Mouse (Mus musculus) urinary bladder, adult 2 months (tissue): ENCODE results near the gene Dmbx1. TPM values are rescaled to one million over a fixed set of nuclear protein-coding genes. Genes with fewer than 3 reads are reported as not detected.
A peak's percentile ranks its signal among the peaks of the same experiment; 100 is the strongest.

ENCODE experiments used
- DNase-seq: peaks from one replicate; pipeline ENCODE4 v3.0.0; 2022; ENCODE audit warnings: low spot score
- polyA plus RNA-seq: library from polyadenylated mRNA; depleted of rRNA; stranded (reverse); fragments of >200 nt; gene quantifications from 2 replicates; pipeline ENCODE4 v1.2.3, GENCODE M21; 2012; rRNA removed

The Dmbx1 gene
- not detected in 2 replicates for polyA plus RNA-seq

DNA sequence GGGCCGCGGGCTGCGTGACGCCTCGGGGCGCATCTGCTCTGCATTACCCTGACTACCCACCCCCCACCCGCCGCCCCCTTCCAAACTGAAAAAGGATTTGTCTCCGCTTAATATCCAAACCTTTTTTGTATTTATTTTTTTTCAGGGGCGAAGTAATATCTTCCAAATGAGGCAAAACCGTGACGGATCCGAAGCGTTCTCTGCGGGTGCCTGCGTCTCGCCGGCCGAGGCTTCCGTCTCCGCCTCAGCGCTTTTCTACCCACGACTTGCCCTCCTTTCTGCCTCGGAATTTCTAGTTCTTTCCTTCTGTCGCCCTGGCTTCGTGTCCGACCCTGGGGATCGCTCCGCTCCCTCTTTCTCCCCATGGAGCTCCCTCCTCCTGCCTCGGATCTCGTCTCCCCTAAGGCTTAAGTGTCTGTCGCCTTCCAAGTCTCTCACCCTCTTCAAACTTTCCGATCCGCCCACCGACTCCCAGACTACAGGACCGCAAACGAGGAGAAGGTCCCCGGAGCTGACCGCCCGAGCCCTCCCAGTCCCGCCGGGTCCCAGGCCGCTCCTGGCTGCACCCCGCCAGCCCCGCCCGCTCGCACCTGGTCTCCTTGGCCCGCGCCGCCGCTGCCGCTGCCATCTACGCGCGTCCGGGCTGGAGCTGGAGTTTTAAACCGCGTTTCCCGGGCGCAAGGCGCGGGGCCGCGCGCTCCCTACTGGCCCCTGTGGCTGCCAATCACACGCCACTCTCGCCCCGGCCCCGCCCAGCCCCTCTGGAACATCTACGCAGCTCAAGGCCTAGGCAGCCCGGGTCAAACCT is at the start of gene Dmbx1:
Gene Dmbx1, minus strand, starts transcription at position 632 of the 808 bp plus-strand sequence.
- DNase-seq = no peak

DNA sequence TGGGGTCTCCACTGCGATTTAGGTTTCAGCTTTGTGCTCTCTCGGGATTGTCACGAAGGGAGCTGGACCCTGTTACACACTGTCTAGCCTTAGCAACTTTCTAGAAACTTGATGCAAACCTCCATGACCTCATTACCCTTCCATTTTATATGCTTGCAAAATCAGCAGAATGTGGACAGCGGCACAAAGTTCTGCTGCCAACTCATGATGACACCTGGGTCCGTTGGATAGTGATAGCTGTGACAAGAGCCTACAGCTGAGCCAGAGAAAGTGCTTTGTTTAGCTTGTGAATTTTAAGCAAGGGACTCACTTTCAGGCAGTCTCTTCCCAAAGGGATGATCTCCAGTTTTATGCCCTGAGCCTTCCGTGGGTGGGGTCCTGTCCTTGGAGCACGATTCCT is 49.7 kb upstream of the Dmbx1 start:
- DNase-seq = no peak

DNA sequence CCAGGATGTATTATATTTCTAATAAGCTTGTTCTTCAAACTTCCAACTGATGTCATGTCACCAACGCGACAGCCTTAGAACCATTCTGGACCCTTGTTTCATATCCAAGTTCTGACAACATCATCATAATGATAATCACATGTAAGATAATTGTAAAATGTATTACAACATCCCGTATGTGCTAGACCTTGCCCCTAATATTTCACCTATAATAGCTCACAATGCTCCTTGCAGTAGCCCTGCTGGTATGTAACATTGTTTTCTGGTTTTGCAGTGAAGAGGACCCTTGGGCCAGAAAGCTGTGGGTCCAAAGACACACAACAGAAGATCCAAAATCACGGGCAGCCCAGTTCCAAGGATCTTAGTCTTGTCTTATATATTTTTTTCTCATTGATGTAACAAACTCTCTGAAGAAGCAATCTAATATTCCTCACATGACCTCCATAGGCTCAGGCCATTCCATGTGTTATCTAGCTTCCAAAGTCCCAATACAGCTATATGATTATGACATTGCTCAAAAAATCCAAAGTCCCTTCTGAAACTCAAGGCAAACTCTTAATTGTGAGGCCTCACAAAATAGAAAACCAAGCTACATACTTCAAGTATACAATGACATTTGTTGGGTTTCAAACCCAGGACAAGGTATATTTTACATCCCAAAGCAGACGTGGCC is 48.3 kb upstream of the Dmbx1 start:
- DNase-seq = no peak

DNA sequence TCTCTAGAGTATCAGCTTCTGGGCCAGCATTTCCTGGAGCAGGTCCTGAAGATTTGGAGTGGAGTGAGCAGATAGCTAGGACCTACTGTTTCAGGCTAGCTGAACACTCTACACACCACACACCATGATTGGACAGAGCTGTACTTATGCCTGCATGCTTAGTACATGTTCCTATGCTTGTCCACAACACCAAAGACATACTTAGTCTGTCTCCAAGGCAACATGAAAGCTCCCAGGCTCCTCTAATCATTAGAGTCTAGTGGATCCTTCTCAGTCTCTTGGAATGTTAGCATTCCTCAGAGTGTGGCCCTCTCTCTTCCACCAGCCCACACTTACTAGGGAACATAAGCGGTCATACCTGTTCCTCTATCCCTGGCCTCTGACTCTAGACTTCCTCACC is 47.7 kb upstream of the Dmbx1 start:
- no peak for DNase-seq

DNA sequence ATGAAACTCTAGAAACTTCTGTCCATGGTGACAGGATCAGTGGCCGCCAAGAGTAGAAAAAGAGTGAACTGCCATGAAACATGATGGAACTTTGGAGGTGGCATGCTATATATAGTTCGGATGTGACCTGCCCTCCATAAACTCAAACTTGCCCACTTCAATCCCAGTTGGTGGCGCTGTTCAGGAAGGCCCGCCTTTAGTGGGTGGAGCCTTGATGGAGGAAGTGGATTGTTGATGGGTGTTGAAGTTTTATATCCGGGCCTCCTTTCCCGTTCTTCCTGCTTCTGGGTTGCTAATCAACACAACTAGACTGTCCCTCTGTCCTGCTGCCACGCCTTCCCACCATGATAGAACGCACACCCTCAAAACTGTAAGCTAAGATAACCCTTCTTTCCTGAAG is 45.2 kb upstream of the Dmbx1 start:
- DNase-seq = no peak

DNA sequence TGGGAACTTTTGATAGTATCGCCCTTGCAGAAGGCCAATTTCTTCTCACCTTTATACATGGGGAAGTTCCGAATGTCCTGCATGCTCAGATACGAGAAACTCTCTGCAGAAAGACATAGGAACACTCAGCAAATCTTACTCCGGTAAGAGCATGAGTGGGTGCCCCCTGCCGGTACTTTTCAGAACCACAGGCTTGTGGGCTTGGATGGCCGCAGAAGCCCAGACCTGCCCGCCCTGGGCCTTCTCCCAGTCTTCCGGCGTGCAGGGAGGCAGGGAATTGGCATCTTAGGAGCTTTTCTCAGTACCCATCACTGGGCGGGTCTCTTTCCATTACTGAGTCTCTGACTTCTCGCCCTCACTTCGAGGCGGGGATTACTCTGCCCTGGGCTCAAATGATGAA is 44.4 kb upstream of the Dmbx1 start:
- DNase-seq = peak; percentile 68

DNA sequence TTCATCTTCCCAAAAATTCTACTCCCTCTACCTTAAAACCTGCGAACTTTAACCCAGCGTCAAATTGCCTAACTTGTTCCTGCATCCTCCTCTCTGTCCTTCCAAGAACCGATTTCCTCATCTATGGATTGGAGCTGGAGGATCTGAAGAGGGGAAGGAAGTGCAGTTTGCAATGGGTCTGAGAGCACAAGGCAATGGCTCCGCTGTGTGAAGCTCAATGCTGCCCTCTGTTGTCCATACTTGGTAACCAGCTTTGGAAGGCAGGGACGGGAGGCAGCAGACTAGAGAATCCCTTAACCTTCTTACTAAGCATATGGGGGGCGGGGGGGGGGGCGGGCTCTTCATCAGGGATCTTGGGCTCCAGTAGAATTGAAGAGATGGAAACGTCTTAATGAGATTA is 41.0 kb upstream of the Dmbx1 start:
- no peak for DNase-seq

DNA sequence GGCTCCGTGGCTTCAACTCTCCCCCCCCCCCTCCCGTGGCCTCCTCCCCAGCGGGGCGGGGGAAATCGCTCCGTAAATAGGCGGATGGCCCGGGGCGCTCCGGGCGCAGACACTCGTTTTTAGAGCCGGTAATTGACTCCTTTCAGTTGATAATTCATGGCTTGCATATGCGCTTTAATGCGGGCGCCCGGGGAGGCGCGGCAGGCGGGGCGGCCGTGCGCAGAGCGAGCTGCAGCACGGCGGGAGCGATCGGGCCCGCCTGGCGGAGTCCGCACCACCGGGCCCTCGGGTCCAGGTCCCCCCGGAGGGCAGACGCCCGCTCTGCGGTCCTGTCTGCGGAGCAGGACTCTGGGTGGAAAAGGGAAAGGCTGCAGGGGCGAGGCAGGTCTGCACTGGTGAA is 39.7 kb upstream of the Dmbx1 start:
- DNase-seq = no peak

DNA sequence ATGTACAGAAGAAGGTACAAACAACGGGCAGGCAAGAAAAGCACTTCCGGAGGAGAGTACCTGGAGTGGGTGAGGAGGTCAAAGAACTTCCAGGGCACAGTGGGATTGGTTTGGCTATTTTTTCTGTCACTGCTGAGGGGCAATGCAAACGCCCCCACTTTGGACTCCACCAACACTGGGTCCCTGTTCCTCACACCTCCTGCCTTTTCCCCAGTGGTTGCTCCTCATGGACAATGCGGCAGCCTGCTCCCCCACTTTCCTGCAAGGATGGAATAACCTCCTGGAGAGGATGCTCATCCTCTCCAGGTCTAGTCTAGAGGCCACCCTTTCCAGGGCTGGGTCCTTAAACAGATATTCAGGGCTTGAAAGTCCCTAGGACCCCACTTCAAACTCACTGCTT is 39.2 kb upstream of the Dmbx1 start:
- DNase-seq = no peak

DNA sequence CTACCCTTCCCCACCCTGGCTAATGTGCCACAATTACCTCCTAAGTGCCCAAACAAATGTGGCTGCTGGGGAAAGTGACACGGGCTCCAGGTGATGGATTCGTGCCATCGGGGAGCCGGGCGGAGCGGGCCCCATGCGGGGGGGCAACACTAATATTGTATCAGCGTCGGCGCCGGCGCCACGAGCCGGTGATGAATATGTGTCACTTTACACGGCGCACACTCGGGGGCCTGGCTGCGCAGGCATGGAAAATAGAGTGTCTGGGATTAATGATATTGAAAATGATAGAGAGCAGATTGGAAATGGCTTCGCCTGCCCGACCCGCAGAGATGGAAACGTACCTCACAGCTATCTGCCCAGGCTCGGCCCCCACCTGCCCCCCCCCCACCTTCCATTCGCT is 32.8 kb upstream of the Dmbx1 start:
- DNase-seq = no peak

DNA sequence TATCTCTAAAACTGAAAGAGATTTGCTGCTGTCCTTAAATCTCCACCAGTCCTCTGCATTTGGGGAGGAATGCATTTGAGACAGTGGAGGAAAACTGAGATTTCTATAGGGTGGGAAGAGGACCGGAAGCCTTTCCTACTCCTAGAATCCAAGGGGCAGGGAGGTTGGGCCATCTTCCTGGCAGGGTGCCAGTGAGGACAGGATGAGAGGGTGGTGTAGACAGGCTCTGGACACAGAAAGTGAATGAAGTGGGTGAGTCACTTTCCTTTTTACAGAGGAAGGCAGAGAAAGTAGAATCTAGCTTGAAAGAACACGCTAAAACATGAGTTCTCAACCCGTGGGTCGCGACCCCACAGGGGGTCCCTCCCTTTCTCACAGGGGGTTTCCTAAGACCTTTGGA is 24.7 kb upstream of the Dmbx1 start:
- DNase-seq = no peak

DNA sequence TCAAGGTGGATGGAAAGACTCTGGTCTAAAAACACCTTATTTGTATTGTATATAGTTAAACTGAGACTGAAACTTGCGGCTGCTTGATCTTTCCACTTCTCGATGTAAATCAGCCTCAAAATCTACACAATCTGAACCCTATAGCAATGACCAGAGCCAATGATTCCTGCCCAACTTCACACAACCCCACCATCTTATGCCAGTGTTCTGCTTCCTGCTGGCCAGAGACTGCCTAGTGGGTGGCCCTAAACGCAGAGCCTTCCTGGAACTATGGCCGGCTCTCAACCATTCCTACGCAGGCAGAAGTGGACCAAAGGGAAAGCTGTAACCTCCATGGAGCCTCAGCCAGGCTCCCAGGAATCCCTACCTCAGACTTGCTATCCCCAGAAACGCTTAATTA is 24.0 kb upstream of the Dmbx1 start:
- DNase-seq = no peak

DNA sequence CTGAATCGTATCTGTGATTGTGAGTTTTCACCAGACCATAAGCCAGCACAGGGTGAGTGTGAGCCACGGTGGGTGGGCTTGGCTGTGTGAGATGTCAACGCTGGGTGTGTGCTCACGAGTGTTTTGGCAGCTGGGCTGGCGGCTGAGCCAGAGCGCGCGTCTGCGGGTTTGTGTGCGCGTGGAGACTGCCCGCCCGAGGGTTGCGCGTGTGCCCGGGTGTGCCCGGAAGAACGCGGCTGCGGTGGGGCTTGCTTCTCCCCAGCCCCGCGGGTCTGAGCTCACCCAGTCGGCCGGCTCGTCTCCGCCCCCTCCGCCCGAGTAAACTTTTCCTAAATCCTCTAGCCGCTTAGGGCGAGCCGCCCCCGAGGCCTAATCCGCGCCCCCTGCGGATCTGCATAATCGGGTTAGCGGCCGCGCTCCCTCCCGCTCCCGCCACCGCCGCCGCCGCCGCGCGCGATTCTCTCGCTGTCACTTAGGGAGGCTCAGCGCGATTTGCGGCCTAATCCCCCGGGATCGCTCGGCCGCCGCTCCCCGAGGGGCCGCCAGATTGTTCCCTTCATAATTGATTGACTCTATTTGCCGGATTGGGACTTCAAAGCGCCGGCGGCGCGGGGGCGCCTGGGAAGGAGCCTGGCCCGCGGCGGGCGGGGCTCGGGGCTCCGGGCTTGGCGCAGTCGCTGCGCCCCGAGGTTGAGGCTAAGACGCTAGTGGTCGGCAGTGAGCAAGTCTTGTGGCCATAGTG is 23.1 kb upstream of the Dmbx1 start:
- no peak for DNase-seq

DNA sequence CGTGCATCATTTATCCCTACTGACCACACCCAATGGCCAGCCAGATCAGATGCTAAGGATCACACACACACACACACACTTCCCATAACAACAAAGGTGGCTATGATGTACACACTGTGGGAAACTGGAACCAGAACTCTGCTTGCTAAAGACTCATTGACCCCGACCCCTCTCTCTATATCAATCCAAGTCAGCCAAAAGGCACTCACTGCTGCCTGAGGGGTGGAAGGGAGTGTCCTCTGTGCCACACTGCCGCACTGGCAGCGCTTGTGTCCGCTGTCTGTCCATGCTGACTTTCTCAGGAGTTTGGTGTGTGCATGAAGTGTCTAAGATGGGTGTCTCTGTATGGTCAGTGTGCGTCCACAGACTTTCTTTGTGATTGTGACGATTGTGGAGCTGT is 22.3 kb upstream of the Dmbx1 start:
- no peak for DNase-seq

DNA sequence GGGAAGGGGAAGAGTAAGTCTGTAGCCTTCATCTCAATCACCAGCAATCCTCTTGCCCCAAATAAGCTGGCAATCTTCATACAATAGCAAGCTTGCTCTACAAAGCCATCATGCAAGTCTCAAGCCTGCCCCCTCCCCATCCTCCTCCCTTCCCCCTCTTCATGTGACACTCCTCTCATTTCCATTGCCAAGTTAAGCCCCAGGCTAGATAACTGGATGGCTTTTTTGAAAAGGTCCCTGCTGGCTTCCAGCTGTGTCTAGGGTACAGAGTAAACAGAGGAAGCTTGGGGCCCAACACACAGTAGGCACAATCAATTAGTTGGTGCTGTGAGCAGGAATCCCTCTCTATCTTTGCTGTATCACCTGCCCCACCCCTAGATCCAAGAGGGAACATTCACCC is 19.8 kb upstream of the Dmbx1 start:
- DNase-seq = no peak

DNA sequence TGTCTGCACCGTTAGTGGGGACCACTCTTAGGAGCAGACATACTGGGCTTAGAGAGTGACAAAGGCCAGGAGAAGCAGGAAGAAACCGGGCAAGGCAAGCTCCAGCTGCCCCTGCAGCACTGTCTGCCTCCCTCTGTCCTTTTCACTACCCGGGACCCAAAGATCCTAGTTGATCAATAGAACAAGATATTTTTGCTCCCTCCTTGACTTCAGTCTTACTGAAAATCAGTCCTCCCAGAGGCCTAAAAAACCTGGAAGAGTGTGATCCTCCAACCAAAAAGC is 15.7 kb upstream of the Dmbx1 start:
- no peak for DNase-seq

DNA sequence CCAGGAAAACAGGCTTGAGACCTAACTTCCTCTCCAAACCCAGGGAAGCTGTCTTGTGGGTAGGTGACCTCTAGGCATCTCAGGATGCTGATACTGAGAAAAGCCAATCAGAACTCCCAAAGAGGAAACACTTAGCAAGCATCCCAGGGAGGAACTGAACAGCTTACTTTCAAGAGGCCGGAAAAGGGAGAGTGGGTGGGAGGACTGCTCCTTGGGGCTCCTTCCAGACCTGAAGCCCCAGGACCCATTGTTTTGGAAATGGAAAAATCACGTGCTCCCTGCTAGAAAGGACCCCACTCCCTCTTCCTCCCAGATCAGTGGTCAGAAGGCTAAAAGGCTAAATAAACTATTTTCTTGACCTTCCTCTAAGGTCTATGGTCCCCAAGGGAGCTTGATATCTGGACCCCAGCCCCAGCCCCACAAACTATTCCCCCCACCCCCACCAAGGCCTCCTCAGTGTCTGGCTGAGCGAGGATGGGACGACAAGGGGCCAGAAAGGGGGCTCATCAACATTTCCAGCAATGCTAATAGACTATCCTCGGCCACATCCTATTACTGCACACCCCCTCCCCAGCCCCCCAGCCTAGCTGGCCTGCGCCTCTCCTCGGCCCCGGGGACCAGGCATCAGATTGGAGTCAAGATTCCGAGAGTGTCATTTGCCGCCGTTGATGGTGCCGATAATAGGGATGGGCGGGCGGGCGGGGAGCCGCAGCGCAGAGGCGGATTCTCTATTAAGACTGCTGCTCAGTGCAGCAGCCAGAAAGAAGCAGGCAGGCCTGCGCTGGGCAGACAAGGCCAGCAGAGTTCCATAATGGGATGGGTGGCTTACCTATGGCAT is 15.1 kb upstream of the Dmbx1 start:
- DNase-seq = no peak

DNA sequence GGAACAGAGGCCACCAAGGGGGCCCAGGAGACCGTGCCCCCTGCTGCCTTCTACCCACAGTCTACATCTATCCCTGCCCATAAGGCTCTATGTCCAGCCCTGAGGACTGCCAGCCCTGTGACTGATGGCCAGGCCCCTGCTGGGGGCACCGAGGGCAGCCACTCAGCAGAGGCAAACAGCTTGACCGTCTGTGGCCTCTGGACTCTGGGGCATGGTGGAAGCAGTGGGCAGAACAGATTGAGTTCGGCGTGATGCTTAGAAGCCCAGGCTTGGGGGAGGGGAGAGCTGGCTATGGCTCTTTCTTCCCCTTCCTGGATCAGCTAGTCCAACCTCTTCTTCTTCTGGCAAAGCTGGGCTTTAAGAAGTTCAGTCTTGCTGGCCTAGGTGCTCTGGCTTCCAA is 13.8 kb upstream of the Dmbx1 start:
- no peak for DNase-seq

DNA sequence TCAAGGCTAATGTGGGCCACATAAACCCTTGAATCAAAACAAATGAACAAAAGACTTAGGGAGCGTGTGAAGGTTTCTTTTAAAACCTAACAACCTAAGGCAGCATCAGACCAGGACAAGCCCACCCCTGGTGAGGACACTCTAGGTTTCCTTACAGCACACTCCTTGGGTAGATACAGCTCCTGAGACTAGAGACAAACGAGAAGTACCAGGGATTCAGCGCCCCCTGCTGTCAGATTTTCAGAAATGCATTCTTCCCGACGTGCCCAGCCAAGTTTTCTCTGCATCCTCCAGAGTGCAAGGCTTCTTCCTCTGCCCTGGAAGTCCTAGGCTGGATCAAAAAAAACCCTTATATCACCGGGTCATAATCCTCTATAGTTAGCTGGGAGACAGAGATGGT is 13.0 kb upstream of the Dmbx1 start:
- DNase-seq = no peak

DNA sequence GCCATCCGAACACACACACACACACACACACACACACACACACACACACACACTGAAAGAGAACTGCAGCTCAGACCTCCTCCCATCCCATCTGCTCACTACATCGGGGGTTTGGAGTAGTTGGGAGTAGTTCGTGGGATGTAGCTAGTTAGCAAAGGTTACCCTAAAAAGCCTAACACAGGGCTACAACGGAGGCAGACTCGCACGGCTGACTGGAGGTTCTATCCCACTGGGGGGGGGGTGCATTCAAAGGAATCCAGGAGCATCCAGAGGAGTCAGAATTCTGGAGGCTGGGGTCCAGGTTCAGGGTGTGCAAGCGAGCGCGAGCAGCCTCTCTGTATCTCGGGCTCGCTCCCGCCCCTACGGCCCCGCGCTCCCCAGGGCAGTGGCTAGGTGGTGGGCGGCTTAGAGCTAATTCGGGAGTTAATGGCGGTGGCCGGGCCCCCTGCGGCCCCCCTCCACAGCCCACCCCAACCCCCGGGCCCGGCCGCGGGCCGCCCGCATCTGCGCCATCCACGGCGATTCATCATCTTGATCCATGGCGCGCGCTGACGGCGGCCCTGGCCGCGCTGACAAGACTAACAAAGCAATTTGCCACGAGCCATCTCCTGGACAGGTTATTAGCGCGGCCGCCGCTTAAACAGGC is 4.1 kb upstream of the Dmbx1 start:
- DNase-seq = no peak

DNA sequence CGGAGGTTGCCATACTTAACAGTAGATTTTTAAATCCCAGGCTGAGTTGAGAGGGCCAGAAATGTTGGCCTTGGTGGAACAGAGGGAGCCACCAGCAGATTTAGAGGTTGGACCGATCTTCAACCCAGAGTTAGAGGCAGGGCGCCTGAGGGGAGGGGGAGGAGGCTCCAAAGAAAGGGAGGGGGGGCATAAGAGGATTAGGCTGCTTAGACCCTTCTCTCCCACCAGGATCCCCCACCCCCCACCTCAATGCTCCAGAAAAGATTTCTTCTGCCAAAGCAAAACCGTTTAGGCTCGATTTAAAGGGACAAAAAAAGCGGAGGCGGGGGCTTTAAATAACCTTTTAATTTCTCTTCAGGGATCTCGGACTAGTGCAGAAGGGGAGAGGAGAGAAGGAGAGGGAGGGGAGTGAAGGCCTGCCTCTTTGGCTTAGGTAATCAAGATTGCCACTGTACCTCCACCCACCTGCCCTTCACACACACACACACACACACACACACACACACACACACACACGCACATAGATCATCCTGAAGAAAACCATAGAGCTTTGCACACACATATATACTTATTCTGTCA is 1.6 kb upstream of the Dmbx1 start:
- DNase-seq = no peak
